ENCODE assay signal across 8 mouse cellular contexts in genomic region chr11:94327693-94328643, GRCm38 (mm10). TPM values are rescaled to one million over a fixed set of nuclear protein-coding genes. Genes with fewer than 3 reads are reported as not detected.
DNase-seq lines count a peak whose midpoint lies in the region; ATAC-seq lines count a peak whose summit lies in the region.

Gene Ankrd40 (plus strand): TSS chr11:94328001.

- H3K4me1 ChIP-seq in hindbrain, embryonic 11.5 days (replicated peaks; ENCODE audit: control insufficient read depth, insufficient read depth, low read length), result no peaks in the 10 kb centered on the region; the same call in 1 of the 2 replicates

- peak; percentile 97 for DNase-seq in MN1 (ENCODE audit: low spot score)
- DNase-seq in cerebellum, adult 9-10 months, result peak; percentile 99
- peak; percentile 97 to 98 for DNase-seq in frontal cortex, adult 2 months (ENCODE audit: extremely low spot score in 1 of 2, low spot score in 1 of 2)
- peak; percentile 93 for DNase-seq in hindbrain, embryonic 11.5 days (ENCODE audit: low spot score)
- peak; percentile 95 to 97 for DNase-seq in layer of hippocampus, postnatal 10 days (ENCODE audit: low spot score in 2 of 2)
- DNase-seq in lung, postnatal 10 days, result peak; percentile 97
- DNase-seq in ovary, postnatal 36 days (ENCODE audit: low spot score), result peak; percentile 95
- DNase-seq in thymus, postnatal 25 days, result peak; percentile 88

- H3K27me3 ChIP-seq in hindbrain, embryonic 11.5 days (ENCODE audit: control insufficient read depth, insufficient read depth, low read length), result no peaks in the 10 kb centered on the region

- peak; percentile 90 for ATAC-seq in hindbrain, embryonic 11.5 days (ENCODE audit: low FRiP score)

- H3K36me3 ChIP-seq in hindbrain, embryonic 11.5 days (ENCODE audit: control insufficient read depth, insufficient read depth, low read length), result no peaks in the 10 kb centered on the region

- H3K9me3 ChIP-seq in hindbrain, embryonic 11.5 days (ENCODE audit: control insufficient read depth, low read length), result no peaks in the 10 kb centered on the region

- peak within 1 kb of the TSS; percentile 65 for H3K4me3 ChIP-seq in hindbrain, embryonic 11.5 days (ENCODE audit: low read depth, low read length)

- H3K4me2 ChIP-seq in hindbrain, embryonic 11.5 days (replicated peaks; ENCODE audit: low read depth, low read length), result peak within 1 kb of the TSS; percentile 63

- WGBS in hindbrain, embryonic 11.5 days, result under 1% methylated on average over 59 of the region's 78 CpGs

- peak within 1 kb of the TSS; percentile 97 for H3K27ac ChIP-seq in hindbrain, embryonic 11.5 days (ENCODE audit: low read depth, low read length)

- peak within 1 kb of the TSS; percentile 92 for H3K9ac ChIP-seq in hindbrain, embryonic 11.5 days (ENCODE audit: low read depth, low read length)

RNA-seq across cellular contexts. Expression of gene Ankrd40, which starts in this region (rescaled TPM):
- polyA plus RNA-seq in frontal cortex, adult 2 months (2012; rRNA removed), result 138 and 164 TPM in 2 replicates
- polyA plus RNA-seq in hindbrain, embryonic 11.5 days (2014; fragmentation: Nextera tagmentation; extraction: Ambion mirVana), result 16.3 and 21.7 TPM in 2 replicates
- 10 to 100 TPM; 74.1 to 83.6 TPM for total RNA-seq in layer of hippocampus, postnatal 10 days (2021)

Comparison
In these comparisons a context has a peak if more than half of its experiments do, and no peak if none do; other contexts are left out.
1. Peak in every context shown above with its lines: DNase-seq, ATAC-seq, H3K4me3 ChIP-seq and H3K27ac ChIP-seq.